Mouse (Mus musculus) CD4-positive helper T cell, adult 2 months (primary cell): Measurements from ENCODE around the gene Il12b.

Experiments used
- DNase-seq: peaks from one replicate; pipeline ENCODE4 v3.0.0-alpha.2; 2012; ENCODE audit warnings: low read depth, missing footprints, low spot score

Gene Il12b

DNA sequence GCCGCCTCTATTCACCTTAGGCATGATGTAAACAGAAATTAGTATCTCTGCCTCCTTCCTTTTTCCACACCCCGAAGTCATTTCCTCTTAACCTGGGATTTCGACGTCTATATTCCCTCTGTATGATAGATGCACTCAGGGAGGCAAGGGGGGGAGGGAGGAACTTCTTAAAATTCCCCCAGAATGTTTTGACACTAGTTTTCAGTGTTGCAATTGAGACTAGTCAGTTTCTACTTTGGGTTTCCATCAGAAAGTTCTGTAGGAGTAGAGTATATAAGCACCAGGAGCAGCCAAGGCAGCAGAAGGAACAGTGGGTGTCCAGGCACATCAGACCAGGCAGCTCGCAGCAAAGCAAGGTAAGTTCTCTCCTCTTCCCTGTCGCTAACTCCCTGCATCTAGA lies at the start of gene Il12b:
TSS of gene Il12b (plus strand) at position 301 of the 400 bp plus-strand sequence.
- no peak for DNase-seq

DNA sequence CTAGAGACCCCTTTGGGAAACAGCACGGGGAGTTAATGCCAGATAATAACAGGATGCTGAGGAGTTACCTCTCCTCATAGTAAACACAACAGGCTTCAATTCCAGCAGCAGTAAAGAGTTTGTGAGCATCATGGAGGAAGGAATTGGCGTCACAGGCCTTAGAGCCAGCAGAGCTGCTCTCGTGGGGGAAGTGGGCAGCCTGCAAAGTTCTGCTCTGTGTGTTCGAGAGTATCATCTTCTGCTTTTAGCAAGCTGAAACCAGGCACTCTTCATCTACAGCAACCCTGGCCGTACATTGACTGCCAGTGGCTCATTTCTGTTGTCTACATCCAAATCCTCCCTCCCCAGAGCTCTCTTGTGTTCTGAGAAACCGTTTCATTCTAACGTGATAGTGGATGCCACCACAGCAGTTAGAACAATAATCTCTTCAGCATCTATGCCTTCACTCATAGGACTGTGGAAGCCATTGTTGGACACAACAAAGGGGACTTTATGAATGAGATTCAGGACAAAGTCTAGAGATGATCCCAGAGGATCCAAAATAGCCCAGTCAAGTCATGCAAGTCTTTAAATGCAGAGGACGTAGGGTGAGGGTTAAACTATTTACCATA lies 44.9 kb upstream of the Il12b start:
- no peak for DNase-seq

DNA sequence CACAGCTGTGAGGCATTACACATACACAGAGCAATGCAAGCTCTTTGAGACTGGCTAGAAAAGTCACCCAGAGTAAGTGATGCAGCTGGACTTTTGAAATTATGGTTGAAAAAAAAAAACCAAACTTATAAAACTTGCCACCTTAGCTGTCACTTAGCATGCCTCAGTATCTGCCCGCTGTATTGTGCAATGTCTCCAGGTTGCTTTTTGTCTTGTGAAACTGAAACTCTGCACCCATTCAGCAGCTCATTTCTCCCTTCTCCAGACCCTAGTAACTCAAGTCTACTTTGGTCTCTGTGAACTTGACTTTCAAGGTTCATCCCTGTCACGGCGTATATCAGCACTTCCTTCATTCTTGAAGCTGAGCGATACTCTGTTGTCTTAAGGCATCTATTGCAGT lies 43.7 kb upstream of the Il12b start:
- no peak for DNase-seq

DNA sequence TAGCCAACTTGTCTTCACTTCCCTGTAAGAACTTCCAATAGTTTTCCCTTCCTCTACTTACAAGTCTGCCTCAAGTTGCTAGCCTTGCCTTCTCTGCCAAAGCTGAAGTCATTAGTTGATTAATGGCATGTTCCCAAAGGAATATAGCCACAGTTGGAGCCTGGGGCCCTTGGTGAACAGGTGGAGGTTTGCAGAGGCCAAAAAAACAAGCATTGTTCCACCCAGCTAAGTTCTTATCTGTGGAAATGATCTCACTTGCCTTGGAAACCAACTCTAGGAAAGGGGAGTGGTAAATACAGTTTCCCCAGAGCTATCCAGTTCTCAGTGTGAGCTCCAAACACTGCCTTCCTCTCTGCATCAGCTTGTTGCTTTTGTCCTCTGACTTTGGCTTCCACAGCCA lies 35.3 kb upstream of the Il12b start:
- DNase-seq, result no peak

DNA sequence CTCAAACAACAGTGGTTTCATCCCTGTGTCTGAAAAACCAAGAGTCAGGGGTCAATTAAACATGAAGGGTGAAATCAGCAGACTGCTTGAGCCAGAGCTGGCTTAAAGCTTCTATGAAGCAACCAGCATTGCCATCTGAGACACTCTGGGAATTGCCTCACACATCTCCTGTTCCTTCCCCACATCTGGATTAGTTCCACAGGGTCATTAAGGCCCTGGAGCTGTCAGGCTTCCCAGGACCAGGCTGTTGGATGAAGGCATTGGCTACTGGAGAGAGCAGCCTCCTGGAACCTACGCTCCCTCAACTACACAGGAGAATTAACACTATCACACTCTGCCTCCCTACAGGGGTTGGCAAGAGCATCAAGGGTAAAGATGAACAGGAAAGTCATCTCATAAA lies 32.2 kb upstream of the Il12b start:
- no peak for DNase-seq

DNA sequence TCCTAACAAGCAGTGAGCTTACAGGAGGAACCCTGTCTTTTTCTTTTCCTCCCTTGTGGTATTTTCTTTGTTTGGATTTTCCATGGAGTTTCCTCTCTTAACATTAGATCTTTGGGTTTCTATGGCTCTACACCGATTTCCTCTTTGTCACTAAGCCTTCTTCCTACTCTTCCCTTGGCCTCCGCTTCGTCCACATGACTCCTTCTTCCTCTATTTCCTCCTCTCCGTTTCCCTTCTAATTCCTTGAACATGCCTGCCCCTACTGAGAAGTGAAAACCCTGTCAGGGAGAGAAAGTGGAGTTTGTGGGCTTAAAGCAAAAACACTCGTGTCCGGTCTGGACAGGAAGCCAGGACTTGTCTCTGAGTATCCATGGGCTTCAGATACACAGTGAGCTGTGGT lies 27.0 kb upstream of the Il12b start:
- DNase-seq, result no peak

DNA sequence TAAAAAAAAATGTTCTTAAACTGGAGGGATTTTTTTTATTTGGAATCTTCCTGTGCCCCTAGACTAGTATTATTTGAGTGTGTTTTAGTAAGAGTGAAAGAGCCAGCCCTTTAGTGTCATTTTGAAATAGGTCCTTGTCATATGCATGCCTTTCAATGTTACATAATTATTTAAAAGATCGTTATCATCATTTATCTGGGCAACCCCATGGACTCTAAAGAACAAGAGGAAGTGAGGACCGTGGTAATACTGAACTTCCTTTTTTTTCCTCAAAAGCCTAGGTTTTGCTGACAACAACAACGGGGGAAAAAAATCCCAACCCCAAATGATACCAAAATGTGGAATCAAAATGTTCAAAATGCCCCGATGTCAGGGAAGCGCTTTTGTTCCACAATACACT lies 22.0 kb upstream of the Il12b start:
- no peak for DNase-seq

DNA sequence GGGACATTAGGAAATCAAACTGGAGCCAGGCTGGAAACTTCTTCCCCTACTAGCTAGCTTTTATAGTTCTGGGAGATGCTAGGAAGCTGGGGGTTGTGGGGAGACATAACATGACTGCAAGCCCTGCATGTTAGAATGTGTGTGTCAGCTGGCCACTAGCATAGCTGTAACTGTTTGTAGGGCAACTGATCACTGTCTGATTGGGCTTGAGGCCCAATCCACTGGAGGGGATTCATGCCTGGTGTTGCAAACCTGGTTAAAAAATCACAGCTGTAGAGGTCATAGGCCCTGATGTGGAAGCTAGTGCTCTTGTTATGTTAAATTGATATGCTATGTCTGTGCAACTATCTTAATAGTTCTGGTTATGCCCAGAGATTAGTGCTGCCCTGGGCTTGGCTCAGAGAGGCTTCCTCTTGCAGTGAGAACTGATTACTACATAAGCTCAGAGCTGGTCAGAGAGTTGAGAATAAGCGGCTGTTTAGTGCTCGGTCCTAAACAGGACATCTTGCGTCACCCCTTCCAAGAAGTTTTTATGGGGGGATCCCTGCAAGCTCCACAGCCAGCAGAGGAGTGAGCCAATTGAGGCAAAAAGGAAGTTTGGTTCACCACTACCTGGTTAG lies 19.3 kb upstream of the Il12b start:
- DNase-seq, result no peak

DNA sequence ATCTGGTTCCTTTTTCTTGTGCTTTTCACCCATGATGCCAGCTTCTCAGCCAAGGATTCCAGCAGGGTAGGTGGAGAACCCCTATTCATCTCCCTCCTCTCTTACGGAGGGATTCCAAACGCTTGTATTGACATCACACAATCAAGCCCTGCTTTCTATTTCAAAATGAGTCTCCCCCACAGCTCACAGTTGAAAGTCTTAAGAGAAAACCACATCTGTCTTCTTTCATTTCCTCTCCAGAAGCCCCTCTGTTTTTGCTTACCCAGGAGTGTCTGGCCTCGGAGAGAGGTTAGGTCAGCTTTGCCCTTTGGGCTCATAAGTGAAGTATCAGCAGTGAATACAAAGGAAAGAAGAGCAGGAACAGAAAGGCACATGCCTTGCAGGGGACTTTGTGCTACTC lies 17.7 kb upstream of the Il12b start:
- DNase-seq, result no peak

DNA sequence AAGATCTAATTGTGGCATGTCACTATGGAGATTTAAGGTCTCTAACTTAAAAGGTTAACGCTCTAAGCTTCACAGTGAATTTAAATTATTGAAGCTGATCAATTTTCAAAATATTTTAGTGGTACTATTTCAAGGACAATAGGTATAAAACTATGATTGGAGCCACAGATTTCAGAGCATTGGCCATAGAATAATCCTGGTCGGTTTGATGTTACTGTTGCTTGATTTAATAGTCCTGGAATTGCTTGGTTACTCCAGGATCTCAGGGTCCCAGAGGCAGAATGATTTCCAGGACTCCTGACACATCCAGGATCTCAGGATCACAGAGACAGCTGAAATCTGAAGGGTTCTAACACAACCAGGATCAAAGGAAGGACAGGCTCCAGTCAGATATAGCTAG lies 12.8 kb upstream of the Il12b start:
- no peak for DNase-seq

DNA sequence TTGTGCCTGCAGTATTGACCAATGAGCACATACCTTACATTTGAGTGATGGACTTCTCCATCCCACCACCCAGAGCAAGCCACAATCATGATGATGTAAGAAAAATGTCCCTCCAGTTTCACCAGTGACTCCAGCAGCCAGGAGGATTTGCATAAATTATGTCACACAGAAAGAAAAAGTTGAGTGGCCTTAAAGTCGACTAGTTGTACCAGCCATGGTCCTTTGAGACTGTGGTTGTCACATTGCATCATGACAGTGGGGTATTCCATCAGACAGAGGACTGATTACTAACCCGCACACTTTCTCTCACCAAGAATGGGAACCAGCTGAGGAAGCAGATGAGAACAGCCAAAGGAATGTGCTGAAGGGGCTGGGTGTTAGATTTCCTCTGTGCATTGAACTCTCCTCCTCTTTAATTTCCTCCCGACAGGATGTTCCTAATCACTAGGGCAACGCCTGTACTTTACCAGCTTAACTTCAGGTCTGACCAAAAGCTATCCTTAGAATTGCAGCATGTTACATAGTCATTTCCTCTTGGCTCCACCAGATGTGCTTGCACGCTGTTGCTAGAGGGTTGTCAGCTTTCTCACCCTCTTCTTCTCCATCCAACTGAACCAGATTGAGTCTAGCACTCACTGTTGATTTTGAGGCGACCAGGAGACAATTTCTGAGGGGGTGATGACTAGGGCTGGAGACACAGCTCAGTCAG lies 9.7 kb upstream of the Il12b start:
- DNase-seq, result no peak

DNA sequence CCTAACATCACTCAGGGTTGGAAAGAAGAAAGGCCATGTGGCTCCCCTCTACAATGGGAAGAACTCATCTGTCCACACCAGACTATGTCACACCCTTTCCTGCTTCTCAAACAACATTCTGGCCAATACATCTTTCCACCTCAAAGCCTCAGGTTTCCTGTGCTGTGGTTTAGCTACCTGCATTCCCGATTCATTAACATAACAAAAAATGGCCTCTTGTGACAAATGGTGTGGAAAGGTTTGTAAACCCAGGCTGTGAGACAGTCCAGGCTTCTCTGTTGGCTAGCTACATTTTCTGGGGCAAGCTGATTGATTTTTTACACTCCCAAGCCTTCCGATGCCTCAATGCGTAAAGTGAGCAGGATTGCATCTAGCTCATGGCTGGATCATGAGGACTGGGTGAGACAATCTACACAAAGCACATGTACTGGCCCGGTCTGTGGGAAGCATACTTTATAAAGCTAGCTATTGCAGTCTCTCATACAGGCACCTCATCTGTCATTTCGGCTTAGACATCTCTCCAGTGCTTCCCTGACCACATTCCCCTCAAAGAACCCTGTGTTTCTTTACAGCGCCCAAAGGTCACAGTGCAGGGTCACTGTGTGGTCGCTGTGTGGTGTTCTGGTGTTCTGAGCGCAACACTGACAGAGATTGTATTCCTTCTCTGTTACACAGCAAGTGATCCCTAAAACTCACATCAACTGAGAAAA lies 6.6 kb upstream of the Il12b start:
- no peak for DNase-seq

DNA sequence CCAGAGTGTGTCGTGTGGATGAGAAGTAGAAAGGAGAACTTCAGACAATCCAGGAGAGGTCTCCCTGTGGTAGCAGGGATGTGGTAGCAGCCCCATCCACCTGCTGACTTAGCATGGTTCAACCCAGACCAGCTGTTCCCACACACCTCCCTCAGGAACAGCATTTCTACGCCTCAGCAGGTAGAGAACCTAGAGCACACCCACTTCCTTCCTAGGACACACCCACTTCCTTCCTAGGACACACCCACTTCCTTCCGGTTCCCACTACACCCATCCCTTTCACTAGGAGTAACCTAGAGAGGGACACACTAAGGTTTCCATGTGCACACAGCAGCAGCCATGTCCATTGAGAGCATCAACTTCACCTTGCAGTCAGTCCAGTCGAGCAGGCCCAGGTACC lies 4.5 kb upstream of the Il12b start:
- no peak for DNase-seq

DNA sequence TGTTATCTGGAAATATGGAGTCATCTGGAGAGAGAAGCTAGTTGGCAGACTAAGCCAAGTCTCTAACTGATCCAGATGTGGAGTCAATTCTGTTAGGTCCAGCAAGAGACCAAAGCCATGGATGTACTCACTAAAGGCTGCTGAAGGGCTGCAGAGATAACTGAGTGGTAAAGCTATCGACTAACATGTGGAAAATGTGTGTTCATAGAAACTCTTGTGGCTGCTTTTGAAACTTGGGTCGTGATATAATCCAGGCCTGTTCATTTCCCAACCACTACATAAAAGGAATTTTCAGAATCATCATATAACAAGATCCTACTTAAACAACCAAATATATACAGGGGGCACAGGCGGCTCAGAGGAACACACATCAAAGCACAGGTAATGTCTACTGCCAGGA lies 2.3 kb upstream of the Il12b start:
- DNase-seq, result no peak

DNA sequence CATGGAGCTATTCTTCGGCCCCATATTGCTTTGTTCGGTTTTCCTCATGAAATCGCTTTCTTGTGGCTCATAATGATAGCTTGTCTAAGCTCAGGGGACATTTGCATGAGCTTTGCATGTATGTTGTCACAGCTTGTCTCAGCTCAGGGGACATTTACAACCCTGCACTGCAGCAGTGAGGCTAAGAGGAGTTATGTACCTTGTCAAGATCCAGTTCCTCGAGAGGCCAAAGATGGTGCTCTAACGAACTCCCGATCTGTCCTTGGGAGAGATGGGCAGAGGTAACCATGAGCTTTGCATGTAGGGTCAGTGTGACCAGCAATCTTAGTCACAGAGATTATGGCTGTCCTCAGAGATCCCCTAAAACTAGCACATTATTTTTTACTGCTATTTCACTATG lies 1.5 kb upstream of the Il12b start:
- DNase-seq, result no peak

DNA sequence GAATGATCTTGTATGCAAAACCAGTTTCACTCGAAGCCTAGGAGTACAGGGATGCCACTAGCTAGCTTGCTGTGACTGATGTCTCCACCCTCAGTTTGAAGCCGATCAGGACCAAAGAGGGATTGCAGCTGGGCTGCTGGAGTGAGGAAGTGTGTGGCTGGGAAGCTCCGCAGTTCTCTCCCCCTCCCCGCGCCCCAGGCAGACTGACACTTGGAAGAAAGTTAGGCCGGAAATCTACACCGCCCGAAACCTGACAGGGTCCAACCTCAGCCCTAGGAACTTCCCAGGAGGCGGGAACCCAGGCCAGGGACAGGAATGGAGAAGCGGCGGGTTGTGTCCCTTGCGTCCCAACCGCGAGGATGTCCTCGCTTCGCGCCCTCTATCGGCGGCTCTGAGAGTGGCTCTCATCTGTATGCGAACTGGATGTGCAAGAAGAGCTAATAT lies 1.1 kb upstream of the Il12b start:
- peak; percentile 33 for DNase-seq

DNA sequence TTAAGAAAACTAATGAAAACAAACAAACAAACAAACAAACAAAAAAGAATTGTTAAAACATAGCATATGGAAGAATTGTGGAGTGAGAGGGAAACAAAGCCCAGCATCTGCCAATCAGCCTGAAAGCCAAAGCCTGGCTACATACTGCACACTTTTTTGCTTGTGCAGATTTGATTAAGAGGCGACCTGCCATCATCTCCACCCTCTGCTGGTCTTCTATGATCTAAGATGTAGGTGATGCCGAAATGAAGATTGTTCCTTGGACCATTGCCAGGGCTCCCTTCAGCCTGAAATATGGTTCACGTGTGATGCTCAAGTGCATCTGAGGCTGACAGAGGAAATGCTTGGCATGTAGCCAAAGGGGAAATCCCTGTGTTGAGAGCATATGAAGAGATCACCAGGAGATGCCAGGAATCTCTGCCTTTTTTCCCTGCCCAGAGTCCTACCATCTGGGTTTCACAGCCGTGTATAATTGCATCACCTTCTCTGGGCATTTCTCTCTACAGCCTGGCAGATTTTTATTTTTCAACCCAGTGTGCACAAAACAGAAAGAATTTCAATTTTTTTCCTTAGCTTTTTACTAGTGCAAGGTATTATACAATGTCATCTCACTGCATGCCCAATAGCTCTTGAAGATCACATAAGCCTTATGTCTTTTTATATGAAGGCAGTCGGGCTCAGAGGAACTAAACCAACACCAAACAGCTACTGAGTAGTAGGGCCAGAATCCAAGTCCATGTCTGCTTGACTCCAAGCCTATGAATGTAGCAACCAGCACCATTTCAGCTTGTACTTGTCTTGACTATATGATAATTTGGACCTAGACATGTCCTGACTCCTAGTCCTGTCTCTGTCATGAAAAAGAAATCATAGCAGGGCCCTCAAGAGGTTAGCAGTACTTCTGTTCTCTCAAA lies 2.0 kb downstream of the Il12b start:
- DNase-seq, result no peak

DNA sequence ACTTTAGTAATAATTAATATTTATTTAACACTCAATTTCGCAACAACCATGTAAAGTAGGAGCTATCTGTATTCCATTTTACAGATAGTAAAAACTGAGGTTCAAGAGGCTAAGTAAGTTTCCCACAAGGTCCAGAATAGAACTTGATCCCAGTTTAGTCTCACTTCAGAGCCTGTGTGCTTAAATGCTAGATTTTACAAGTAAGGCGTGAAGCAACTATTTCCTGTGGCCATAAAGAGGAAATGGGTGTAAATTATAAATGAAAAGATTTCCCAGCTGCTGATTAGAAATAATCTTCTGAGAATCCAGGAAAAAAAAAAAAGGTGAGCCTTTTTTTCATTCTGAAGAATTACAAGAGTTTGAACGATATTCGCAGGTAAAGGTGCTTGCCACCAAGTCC lies 5.2 kb downstream of the Il12b start:
- DNase-seq, result no peak

DNA sequence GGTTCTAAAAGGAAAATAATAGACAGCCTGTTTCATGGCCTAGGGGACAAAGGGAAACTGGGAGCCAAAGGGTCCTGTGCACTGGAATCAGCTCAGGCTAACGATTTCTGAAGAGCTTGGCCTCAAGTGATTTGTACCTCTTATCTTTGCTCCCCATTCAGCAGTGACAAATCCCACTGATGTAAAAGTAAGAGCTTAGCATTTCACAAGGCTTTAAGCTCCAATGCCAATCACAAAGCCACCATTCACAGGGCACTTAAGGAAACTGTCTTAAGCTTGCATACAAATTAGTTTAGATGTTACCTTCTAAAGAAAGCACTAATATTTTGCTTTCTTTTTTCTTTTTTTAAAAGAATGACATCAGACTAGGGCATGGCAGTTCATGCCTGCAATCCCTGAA lies 6.1 kb downstream of the Il12b start:
- DNase-seq, result no peak

DNA sequence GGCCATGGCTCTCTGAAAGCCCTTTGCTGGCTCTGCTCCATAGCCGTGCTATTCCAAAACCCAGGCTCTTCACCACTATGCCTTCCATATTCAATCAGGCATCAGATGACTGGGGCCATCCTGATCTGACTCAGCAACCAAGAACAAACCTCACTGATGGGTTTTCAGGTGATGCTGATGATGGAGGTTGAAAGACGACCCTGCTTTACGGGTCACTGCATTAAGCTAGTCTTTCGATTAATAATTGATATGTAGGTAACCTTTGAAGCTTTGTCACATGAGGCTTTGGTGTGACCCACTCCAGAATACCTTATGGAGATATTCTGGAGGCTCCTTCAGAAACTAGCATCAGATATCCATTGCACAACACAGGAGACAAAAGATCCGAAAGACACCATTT lies 6.6 kb downstream of the Il12b start:
- DNase-seq, result no peak

DNA sequence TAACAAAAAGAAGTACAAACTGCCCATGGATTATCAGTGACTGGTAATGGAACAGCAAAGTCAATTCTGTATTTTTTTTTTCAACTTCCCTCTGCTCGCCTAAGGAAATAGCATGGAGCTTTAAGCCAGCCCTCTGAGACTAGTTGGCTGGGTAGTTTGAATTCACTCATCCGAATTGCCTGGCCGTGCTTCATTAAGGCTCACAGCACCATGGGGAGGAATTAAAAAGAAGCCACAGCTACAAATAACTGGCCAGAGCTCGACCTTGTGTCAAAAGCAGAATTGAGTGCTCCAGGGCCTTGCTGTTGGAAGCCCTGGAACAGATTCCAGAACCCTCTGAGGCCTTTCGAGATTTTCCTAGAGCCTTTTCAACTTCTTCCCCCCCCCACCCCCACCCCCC lies 8.8 kb downstream of the Il12b start:
- no peak for DNase-seq

DNA sequence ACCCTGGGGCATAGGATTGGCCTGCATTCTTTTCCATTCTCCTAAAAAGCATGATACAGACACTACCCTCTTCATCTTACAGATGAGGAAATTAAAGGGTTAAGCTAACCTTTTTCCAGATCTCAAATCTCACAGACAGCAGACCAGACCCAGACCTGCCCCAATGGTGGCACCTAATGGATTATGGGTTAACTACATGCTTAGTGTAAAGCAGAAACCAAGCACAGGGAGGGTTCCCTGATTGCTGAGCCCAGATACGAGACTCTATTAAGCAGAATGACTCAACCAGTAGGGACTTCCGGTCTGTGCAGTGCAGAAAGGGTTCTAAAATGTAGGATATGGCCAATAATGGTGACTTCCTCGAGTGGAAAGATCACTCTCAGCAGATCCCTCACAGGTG lies 10.6 kb downstream of the Il12b start:
- DNase-seq, result no peak
